Mouse (Mus musculus): ENCODE data around the gene Adgrg6. TPM values are rescaled to one million over a fixed set of nuclear protein-coding genes. Genes with fewer than 3 reads are reported as not detected.

Adgrg6 gene
- polyA plus RNA-seq, 1 experiment from 2014 or later = 7.3 TPM

- no peak overlapping the region for H3K27ac ChIP-seq (ENCODE audit: low read length)
- ATAC-seq (ENCODE audit: low FRiP score, low TSS enrichment) = no peak
- H3K9me3 ChIP-seq (ENCODE audit: low read length) = no peaks in the 10 kb centered on the region
- H3K4me1 ChIP-seq (ENCODE audit: insufficient read depth, low read length) = 0 out of 2 replicates have a peak, but pooled peaks cover 2% of the 10 kb centered on the region
- H3K4me2 ChIP-seq (replicated peaks; ENCODE audit: low read depth, low read length) = no peak overlapping the region
- no peaks in the 10 kb centered on the region for H3K36me3 ChIP-seq (ENCODE audit: insufficient read depth, low read length)
- no peak overlapping the region for H3K9ac ChIP-seq (replicated peaks; ENCODE audit: low read length)
- 65% methylated on average over 3 of the region's 3 CpGs for WGBS
- no peak overlapping the region for H3K4me3 ChIP-seq (ENCODE audit: low read length)
- H3K27me3 ChIP-seq (ENCODE audit: insufficient read depth, low read length) = no peaks in the 10 kb centered on the region
Observed at GRCm38 (mm10) chr10:14511157-14511556, 34.3 kb downstream of the Adgrg6 start.

GRCm38 (mm10) chr10:14495658-14496057, 49.8 kb downstream of the Adgrg6 start:
- Histone ChIP-seq H3K9me3 (ENCODE audit: low read length) (no peaks in the 10 kb centered on the region), H3K27ac (ENCODE audit: low read length) (no peak overlapping the region), H3K36me3 (ENCODE audit: insufficient read depth, low read length) (no peaks in the 10 kb centered on the region), H3K4me1 (ENCODE audit: insufficient read depth, low read length) (no peaks in the 10 kb centered on the region), H3K9ac (replicated peaks; ENCODE audit: low read length) (no peak overlapping the region), H3K4me3 (ENCODE audit: low read length) (no peak overlapping the region), H3K27me3 (ENCODE audit: insufficient read depth, low read length) (no peaks in the 10 kb centered on the region), H3K4me2 (replicated peaks; ENCODE audit: low read depth, low read length) (no peak overlapping the region)
- ATAC-seq (ENCODE audit: low FRiP score, low TSS enrichment) = no peak

GRCm38 (mm10) chr10:14495204-14495603, 50.3 kb downstream of the Adgrg6 start:
- no peak overlapping the region for H3K27ac ChIP-seq (ENCODE audit: low read length)
- H3K4me3 ChIP-seq (ENCODE audit: low read length) = no peak overlapping the region
- no peaks in the 10 kb centered on the region for H3K9me3 ChIP-seq (ENCODE audit: low read length)
- H3K4me1 ChIP-seq (ENCODE audit: insufficient read depth, low read length) = no peaks in the 10 kb centered on the region
- no peak overlapping the region for H3K9ac ChIP-seq (replicated peaks; ENCODE audit: low read length)
- no peak for ATAC-seq (ENCODE audit: low FRiP score, low TSS enrichment)
- H3K36me3 ChIP-seq (ENCODE audit: insufficient read depth, low read length) = no peaks in the 10 kb centered on the region
- no peaks in the 10 kb centered on the region for H3K27me3 ChIP-seq (ENCODE audit: insufficient read depth, low read length)
- H3K4me2 ChIP-seq (replicated peaks; ENCODE audit: low read depth, low read length) = no peak overlapping the region

DNA sequence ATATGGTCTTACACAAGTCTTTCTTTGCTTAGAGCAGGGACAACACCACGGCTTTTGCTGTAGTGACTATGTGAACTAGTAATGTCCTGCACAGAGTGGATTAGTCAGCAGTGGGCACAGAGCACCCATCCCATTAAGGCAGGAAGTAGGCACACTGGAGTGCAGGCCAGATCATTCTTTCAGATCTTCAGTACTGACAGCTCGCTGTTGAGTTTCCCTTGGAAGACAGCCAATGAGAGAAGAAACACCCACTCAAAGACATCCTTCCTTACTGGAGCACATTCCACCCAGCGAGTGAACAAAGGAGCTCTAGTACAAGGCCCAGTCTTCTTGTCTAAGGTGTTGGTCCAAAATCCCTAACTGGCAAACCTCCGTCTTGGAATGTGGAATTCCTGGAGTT, 53.6 kb downstream of the Adgrg6 start:
- no peaks in the 10 kb centered on the region for H3K4me1 ChIP-seq (ENCODE audit: insufficient read depth, low read length)
- no peaks in the 10 kb centered on the region for H3K27me3 ChIP-seq (ENCODE audit: insufficient read depth, low read length)
- H3K4me3 ChIP-seq (ENCODE audit: low read length) = no peak overlapping the region
- no peak overlapping the region for H3K4me2 ChIP-seq (replicated peaks; ENCODE audit: low read depth, low read length)
- WGBS = 75% methylated on average over 4 of the region's 4 CpGs
- H3K36me3 ChIP-seq (ENCODE audit: insufficient read depth, low read length) = no peaks in the 10 kb centered on the region
- H3K9ac ChIP-seq (replicated peaks; ENCODE audit: low read length) = no peak overlapping the region
- no peak overlapping the region for H3K27ac ChIP-seq (ENCODE audit: low read length)
- H3K9me3 ChIP-seq (ENCODE audit: low read length) = no peaks in the 10 kb centered on the region
- no peak for ATAC-seq (ENCODE audit: low FRiP score, low TSS enrichment)

DNA sequence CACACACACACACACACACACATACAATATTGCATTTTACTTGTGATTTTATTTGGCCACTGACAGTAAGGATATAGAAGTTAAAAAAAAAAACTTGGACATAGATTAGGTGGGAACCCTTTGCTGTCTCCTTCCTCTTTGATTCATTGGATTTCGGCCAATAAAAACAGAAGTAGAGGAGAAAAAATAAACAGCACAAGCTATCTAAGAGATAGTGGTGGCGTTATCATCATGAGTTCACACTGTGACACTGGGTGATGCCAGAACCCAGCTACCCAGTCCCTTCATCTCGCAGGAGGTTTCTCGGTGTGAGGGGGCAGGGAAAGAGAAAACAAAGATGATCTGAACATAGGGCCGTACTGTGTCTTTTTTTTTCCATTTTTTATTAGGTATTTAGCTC, 62.2 kb downstream of the Adgrg6 start:
- ATAC-seq (ENCODE audit: low FRiP score, low TSS enrichment) = no peak
- WGBS = 75% methylated on average over 5 of the region's 5 CpGs
- 0 out of 2 replicates have a peak, but pooled peaks cover 2% of the 10 kb centered on the region for H3K4me1 ChIP-seq (ENCODE audit: insufficient read depth, low read length)
- H3K4me3 ChIP-seq (ENCODE audit: low read length) = no peak overlapping the region
- no peak overlapping the region for H3K9ac ChIP-seq (replicated peaks; ENCODE audit: low read length)
- no peak overlapping the region for H3K27ac ChIP-seq (ENCODE audit: low read length)
- H3K36me3 ChIP-seq (ENCODE audit: insufficient read depth, low read length) = no peaks in the 10 kb centered on the region
- H3K4me2 ChIP-seq (replicated peaks; ENCODE audit: low read depth, low read length) = no peak overlapping the region
- H3K9me3 ChIP-seq (ENCODE audit: low read length) = no peaks in the 10 kb centered on the region
- H3K27me3 ChIP-seq (ENCODE audit: insufficient read depth, low read length) = no peaks in the 10 kb centered on the region

DNA sequence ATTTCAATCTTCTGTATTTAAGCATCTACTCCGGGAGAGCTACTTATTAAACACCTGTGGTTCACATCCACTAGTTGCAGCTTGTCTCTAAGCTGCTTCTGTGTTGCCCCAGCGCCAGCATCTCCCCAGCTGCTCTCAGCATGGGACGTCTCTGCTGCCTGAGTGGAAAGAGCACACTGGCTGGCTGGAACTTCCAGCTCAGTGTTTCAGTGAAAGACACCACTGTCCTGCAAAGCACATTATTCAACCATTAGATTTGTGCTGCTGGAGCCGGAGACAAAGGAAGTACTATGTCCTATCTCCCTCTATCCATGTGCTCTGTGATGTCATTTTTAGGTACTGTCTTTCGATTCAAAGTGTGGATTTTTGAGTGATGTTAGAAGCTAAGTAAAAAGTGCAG, 63.0 kb downstream of the Adgrg6 start:
- no peak for ATAC-seq (ENCODE audit: low FRiP score, low TSS enrichment)
- 72% methylated on average over 5 of the region's 5 CpGs for WGBS
- Histone ChIP-seq H3K9ac (replicated peaks; ENCODE audit: low read length) (no peak overlapping the region), H3K36me3 (ENCODE audit: insufficient read depth, low read length) (no peaks in the 10 kb centered on the region), H3K9me3 (ENCODE audit: low read length) (no peaks in the 10 kb centered on the region), H3K4me1 (ENCODE audit: insufficient read depth, low read length) (0 out of 2 replicates have a peak, but pooled peaks cover 2% of the 10 kb centered on the region), H3K27me3 (ENCODE audit: insufficient read depth, low read length) (no peaks in the 10 kb centered on the region), H3K4me2 (replicated peaks; ENCODE audit: low read depth, low read length) (no peak overlapping the region), H3K27ac (ENCODE audit: low read length) (no peak overlapping the region), H3K4me3 (ENCODE audit: low read length) (no peak overlapping the region)

GRCm38 (mm10) chr10:14480928-14481327, 64.5 kb downstream of the Adgrg6 start:
- H3K27ac ChIP-seq (ENCODE audit: low read length) = no peak overlapping the region
- 0 out of 2 replicates have a peak, but pooled peaks cover 2% of the 10 kb centered on the region for H3K4me1 ChIP-seq (ENCODE audit: insufficient read depth, low read length)
- H3K27me3 ChIP-seq (ENCODE audit: insufficient read depth, low read length) = no peaks in the 10 kb centered on the region
- no peak overlapping the region for H3K4me2 ChIP-seq (replicated peaks; ENCODE audit: low read depth, low read length)
- 42% methylated on average over 5 of the region's 5 CpGs for WGBS
- no peak overlapping the region for H3K4me3 ChIP-seq (ENCODE audit: low read length)
- no peak for ATAC-seq (ENCODE audit: low FRiP score, low TSS enrichment)
- no peaks in the 10 kb centered on the region for H3K36me3 ChIP-seq (ENCODE audit: insufficient read depth, low read length)
- H3K9me3 ChIP-seq (ENCODE audit: low read length) = no peaks in the 10 kb centered on the region
- H3K9ac ChIP-seq (replicated peaks; ENCODE audit: low read length) = no peak overlapping the region

- H3K27ac ChIP-seq (ENCODE audit: low read length) = no peak overlapping the region
- H3K36me3 ChIP-seq (ENCODE audit: insufficient read depth, low read length) = no peaks in the 10 kb centered on the region
- ATAC-seq (ENCODE audit: low FRiP score, low TSS enrichment) = no peak
Observed at GRCm38 (mm10) chr10:14476393-14476792, 69.1 kb downstream of the Adgrg6 start.

DNA sequence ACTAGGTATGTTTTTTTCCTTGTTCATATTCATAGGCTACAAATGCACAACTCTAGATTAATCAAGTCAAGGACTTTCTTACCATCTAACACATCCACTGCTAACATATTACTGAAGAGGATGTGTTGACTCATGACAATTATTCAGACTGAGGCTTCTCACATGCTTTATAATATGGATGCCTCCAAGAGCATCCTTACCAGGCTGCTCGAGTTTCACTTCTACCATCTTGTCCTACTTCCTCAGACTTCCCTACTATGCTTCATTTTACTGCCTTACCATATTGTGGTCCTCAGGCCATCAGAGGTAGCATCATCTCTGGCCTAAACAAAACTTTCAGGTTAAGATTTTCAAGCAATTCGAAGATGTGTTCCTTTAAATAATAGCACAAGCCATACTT, 69.8 kb downstream of the Adgrg6 start:
- Histone ChIP-seq H3K4me2 (replicated peaks; ENCODE audit: low read depth, low read length) (no peak overlapping the region), H3K4me1 (ENCODE audit: insufficient read depth, low read length) (no peaks in the 10 kb centered on the region), H3K27me3 (ENCODE audit: insufficient read depth, low read length) (no peaks in the 10 kb centered on the region), H3K9me3 (ENCODE audit: low read length) (no peaks in the 10 kb centered on the region), H3K27ac (ENCODE audit: low read length) (no peak overlapping the region), H3K4me3 (ENCODE audit: low read length) (no peak overlapping the region), H3K9ac (replicated peaks; ENCODE audit: low read length) (no peak overlapping the region), H3K36me3 (ENCODE audit: insufficient read depth, low read length) (no peaks in the 10 kb centered on the region)
- ATAC-seq (ENCODE audit: low FRiP score, low TSS enrichment) = no peak
- 93% methylated on average over 2 of the region's 2 CpGs for WGBS

More at GRCm38 (mm10) chr10:14476393-14476792, 69.1 kb downstream of the Adgrg6 start:
- H3K4me3 ChIP-seq (ENCODE audit: low read length) = no peak overlapping the region
- H3K4me2 ChIP-seq (replicated peaks; ENCODE audit: low read depth, low read length) = no peak overlapping the region
- H3K9ac ChIP-seq (replicated peaks; ENCODE audit: low read length) = no peak overlapping the region
- H3K4me1 ChIP-seq (ENCODE audit: insufficient read depth, low read length) = 0 out of 2 replicates have a peak, but pooled peaks cover 2% of the 10 kb centered on the region
- 91% methylated on average over 1 of the region's 1 CpGs for WGBS
- no peaks in the 10 kb centered on the region for H3K9me3 ChIP-seq (ENCODE audit: low read length)
- no peaks in the 10 kb centered on the region for H3K27me3 ChIP-seq (ENCODE audit: insufficient read depth, low read length)

GRCm38 (mm10) chr10:14474541-14475305, 70.7 kb downstream of the Adgrg6 start:
- Histone ChIP-seq H3K9me3 (ENCODE audit: low read length) (no peaks in the 10 kb centered on the region), H3K4me3 (ENCODE audit: low read length) (no peak overlapping the region), H3K27ac (ENCODE audit: low read length) (no peak overlapping the region), H3K4me1 (ENCODE audit: insufficient read depth, low read length) (no peaks in the 10 kb centered on the region), H3K4me2 (replicated peaks; ENCODE audit: low read depth, low read length) (no peak overlapping the region), H3K27me3 (ENCODE audit: insufficient read depth, low read length) (no peaks in the 10 kb centered on the region), H3K36me3 (ENCODE audit: insufficient read depth, low read length) (no peaks in the 10 kb centered on the region), H3K9ac (replicated peaks; ENCODE audit: low read length) (no peak overlapping the region)
- ATAC-seq (ENCODE audit: low FRiP score, low TSS enrichment) = no peak
- 64% methylated on average over 8 of the region's 8 CpGs for WGBS

Data from kidney, embryonic 16.5 days (tissue).